Mouse (Mus musculus) urinary bladder, postnatal 36 days (tissue): Measurements from ENCODE around the gene Maml3.

Experiments
- DNase-seq, 2 experiments: peaks; one replicate each; pipeline ENCODE4 v3.0.0; 2022; ENCODE audit warnings: low spot score in 2 of 2, mixed read lengths in 1 of 2

Maml3 gene

DNA sequence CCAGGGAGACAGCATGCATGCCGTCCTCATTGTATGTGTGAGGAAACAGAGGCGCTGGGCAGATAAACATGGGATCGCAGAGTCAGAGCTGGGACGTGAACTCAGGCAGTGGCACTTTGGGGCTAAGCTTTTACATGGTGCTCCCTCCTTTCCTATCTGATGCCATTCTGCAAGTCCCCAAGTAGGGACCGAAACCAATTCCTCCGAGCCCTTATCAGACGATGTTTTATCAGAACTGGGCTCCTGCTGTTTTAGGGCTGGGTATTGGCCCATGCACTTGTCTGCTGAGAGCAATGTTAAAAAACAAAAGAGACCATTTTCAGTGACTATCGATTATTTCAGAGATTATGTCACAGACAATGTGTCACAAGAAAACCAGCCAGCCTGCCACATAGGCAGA is 191.4 kb downstream of the Maml3 start:
- no peak for DNase-seq

DNA sequence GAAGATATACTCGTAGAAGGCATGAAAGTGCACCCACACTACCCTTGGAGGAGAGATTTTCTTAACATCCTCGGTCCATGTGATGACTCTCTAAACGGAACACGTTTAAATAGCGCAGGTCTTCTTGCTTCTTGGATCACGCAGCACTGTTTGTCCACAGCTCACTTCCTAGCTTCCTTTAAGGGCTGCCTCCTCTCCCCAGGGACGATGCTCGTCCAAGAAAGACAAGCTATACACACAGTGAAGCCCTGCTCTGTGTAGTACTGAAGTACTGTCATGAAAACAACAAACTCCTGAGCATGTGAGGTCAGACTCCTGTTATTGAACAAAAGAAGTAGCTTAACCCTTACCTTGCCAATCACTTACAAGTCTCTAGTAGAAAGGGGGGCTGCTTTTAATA is 192.7 kb downstream of the Maml3 start:
- DNase-seq = no peak

GRCm38 (mm10) chr3:51908437-51908990 is 196.4 kb downstream of the Maml3 start:
- no peak for DNase-seq

DNA sequence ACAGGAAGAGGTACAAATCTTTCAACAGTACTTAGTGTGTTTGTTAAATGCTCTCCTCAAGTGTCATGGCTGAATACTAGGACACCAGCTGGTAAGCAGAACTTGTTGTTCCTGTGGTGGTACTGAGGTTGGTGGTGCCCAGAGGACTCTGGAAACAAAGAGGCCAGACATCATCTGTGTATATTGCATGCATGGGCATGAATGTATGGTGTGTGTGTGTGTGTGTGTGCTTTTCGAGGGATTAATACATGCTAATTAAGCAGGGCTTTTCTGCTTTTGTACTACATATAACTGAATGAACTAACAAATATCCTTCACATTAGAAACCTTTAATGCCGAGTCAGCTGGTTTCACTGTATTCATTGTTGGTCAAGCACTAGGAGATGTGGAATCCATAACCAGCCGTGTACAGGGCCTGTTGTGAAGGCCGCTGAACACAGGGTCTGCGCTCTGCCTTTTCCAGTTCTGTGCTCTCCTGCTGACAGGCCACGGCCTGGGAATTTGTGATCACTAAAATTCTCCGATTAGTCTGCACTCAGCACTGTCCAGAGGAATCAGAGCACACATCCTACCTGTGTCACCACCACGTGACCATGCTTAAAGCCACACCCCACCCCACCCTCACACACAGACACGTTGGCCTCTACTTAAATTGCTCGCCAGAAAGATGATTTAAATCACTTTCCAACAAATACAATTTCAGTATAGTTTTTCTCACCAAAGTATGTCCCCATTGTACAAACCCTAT is 197.6 kb downstream of the Maml3 start:
- DNase-seq = no peak

- no peak for DNase-seq
Measured at GRCm38 (mm10) chr3:51905903-51906302, 199.0 kb downstream of the Maml3 start.

DNA sequence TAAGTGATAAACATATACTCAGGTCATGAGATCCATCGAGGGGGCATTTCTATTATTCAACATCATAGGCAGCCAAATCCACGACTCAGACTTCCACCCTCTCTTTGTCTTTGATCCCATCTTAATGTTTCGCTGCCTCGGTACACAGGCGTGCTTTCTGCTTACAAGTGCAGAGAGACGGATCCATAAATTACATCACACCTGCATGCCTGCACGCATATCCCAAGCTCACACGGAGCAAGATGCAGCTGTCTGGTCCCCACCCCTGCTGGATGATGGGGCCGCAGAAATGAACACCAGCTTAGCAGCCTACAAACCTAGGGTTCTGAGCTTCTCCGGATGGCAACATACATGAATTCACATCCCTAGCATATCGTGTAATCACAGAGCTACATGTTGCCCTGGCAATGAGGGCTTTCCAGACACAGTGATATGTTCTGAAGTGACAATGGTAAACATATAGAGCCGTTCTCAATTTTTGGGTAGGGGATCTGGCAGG is 200.5 kb downstream of the Maml3 start:
- no peak for DNase-seq

DNA sequence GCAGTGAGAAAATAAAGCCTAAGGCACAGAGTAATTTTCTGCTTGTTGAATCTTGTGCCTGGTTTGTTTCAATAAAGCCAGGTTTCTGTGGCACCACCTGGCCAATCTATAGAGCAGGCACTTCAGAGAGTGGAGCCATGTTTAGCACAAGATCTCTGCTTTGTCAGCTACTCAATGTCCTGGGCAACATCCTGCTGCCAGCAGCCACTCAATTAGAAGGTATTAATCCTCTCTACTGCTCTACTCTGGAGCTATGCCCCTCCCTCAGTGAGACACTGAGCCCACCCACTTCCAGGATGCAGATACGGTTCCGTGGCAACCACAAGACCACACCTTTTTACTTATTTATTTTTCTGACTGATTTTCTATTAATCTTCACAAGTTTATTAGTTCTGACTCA is 203.7 kb downstream of the Maml3 start:
- no peak for DNase-seq

- DNase-seq = no peak
Measured at GRCm38 (mm10) chr3:51894514-51894913, 210.4 kb downstream of the Maml3 start.

DNA sequence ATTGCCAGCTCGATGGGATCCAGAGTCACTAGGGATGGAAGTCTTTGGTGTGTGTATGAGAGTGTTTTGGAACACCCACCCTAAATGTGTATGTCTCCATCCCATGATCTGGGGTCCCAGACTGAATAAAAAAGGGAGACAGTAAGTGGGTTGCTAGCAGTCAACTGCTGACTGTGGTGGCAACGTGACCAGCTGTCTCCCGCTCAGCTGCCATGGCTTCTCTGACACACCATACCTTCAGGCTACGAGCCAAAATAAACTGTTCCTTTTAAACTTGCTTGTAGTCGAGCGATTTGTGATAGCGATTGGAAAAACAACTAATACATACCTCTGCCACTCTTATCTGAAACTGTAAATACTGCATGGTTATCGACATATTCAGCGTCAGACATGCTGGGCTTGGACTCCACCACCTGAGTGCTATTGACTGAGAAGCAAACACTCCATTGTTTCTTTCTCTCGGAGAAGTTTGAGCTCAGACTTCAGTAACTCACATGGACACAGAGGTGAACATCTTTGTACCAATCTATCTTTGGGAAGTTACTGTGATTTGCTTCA is 213.2 kb downstream of the Maml3 start:
- no peak for DNase-seq

DNA sequence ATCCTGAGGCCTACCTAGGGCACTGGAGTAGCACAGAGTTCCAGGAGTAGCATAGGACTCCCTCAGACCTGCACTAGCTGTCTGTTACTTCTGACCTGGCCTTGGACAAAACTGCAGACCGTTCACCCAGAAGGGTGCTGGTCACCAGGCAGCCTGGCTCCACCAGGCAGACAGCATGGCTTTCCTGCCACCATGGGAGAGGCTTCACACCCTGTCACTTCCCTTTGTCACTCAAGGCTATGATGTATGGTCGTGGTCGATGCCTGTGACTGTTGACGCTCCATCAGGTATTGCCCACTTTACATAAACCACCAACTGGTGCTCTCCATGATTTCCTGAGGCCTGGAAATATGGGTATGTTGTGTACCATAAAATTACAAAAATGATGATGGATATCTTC is 214.7 kb downstream of the Maml3 start:
- DNase-seq = no peak

DNA sequence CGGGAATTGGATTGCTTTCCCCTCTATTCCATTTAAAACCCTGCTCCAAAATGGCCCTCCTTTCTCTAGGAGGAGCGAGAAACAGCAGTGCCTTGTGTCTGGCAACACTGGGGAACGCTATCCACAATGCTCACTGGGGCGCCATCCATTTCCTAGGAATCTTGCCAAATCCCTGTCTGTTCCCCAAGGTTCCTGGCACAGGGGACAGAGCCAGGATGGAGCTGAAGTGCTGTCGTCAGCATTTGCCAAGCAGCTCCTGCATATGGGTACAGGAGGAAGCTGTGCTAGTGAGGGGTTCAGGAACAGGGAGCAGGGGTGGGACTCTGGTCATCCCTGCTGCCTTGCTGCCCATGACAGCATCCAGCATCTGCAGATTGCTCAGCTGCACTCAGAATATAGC is 215.1 kb downstream of the Maml3 start:
- no peak for DNase-seq

DNA sequence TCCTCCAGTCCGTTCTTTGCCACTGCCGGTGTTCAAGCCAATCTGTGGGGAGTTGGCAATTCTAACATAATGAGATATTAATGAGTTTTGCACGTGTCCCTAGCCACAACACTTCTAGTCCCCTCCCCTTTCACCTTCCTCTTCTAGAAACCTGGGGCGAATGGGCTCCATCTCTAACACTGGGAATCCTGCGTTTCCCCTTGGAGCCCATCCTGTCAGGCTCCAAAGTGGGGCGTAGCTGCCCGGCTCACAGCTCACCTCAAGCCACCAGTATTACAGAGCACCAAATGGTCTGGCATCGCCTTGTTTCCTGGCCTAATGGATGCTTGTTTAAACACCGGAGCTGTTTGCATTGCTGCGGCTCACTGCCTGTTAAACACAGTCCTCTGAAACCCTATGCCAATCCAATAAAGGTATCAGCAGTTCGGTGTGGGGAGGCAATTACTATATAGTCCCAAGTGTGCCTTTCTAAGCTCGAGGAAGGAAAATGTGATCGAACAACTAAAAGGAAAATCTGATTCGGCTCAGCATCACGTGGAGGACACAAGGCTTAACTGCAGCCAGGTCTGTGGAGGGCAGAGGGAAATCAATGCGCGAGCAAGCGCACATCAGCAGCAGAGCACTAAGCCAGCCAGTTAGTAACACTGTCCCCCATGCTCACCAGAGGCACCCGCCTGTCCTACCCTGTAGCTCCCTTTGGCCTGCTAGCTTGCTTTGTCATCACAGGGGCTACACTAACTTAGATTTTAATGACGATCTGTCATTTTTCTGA is 216.0 kb downstream of the Maml3 start:
- DNase-seq = no peak

DNA sequence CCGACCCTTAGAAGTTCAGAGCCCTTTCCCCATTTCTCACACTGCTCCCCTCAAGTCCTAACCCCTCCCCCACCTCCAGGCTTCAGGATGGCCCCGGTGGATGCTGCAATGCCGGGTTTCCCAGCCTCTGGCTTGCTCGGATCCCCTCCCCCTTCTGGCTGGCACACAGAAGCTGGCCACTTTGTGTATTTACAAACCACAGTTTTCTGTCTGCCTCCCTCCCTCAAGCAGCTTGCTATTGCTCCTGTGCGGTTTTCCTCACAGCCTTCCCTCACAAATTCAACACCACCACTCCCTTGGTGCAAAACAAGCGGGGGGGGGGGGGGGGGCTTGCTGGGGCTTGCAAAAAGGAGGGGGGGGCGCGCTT is 216.6 kb downstream of the Maml3 start:
- DNase-seq = no peak

GRCm38 (mm10) chr3:51885920-51886319 is 219.0 kb downstream of the Maml3 start:
- no peak for DNase-seq

- no peak for DNase-seq
Measured at GRCm38 (mm10) chr3:51885487-51885886, 219.4 kb downstream of the Maml3 start.

- DNase-seq = no peak
Measured at GRCm38 (mm10) chr3:51881981-51882380, 222.9 kb downstream of the Maml3 start.

- no peak for DNase-seq
Measured at GRCm38 (mm10) chr3:51881393-51881792, 223.5 kb downstream of the Maml3 start.

DNA sequence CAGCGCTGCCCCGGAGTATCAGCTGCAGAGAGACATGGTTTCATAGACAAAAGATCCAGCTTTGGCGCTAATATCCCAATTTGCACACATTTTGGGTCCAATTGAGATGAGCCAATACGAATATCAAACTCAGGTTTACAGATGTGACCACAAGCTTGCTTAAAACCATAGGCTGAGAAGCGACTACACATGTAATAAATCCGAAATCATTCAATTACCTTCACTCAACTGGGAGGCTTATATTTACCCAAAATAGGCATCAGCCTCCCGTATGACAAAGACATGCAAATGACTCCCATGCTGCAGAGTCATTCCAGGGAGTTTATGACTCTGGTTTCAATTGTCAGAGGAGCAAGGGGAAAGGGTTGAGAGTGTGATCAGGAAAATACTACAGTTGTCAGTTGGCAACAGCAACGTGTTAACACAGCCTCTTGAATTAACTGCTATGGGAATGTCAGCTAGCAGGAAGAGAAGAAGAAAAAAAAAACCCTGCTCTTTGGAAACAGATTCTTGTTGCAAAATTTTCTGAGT is 224.3 kb downstream of the Maml3 start:
- DNase-seq = no peak

GRCm38 (mm10) chr3:51879211-51879610 is 225.7 kb downstream of the Maml3 start:
- DNase-seq = no peak

DNA sequence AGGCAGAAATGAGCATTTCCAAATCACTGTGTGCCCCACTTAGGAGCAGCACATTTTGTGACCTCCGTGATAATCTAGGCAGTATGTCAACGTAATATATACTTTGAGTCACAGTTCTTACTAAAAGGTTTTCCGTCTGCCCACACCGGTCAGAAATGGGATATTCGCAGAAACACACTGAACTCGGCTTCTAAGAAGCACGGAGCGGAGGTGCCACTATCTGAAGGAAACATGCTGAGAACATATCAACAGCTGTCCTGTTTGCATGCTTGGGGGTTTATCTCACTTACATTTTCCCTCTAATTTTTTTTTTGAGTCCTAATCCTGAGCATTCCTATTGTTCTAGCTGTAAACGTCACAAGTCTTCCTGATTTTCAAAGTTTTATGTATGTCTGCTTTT is 226.3 kb downstream of the Maml3 start:
- no peak for DNase-seq

DNA sequence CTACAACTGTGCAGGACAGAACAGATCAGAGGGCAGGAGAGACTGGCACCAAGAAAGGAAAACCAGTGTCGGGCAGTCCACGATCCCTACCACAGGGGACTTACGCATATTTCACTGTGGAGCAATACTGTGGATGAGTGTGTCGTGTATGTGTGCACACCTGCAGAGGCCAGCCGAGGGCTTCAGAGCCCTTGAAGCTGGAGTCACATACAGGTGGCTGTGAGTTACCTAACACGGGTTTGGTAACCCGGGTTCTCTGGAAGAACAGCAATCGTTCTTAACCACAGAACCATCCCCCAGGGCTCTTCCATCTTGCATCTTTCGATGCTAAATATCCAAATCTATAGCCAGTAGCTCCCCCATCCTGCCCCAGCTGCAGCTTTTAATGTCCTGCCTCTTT is 228.1 kb downstream of the Maml3 start:
- no peak for DNase-seq

- no peak for DNase-seq
Measured at GRCm38 (mm10) chr3:51875629-51876028, 229.2 kb downstream of the Maml3 start.
